ENCODE assay signal across 8 mouse cellular contexts in the genomic region with DNA sequence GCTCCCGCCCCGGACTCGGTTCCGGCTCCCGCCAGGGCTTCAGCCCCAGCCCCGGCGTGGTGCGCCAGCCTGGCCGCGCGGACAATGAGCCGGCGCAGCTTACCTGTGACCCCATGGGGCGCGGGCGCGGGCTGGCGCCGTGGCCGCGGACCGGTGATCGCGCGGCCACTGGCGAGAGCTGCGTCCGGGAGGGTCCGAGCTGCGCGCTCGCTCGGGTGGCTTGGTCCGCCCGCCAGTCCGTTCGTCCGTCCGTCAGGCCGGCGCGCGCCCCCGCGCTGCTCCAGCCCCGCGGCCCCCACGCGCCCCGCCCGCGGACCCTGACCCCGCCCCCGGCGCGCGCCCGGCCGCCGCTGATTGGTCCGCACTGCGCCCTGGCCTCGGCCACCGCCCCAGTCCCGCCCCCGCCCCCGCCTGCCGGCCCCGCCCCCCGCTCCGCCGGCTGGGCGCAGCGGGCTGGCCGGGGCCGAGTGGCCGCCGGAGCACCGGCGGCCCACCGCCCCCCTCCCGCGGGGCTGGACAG. TPM values are rescaled to one million over a fixed set of nuclear protein-coding genes. Genes with fewer than 3 reads are reported as not detected.
DNase-seq lines count a peak whose midpoint lies in the region; ATAC-seq and TF ChIP-seq lines count a peak whose summit lies in the region.

Gene Zbtb46 (minus strand): TSS at position 274 of the 520 bp plus-strand sequence.

- TF ChIP-seq CTCF in G1E (IDR thresholded peaks at IDR 0.05; ENCODE audit: low read depth, low read length): no peak
- TF ChIP-seq CTCF in cerebellum, adult 2 months (IDR thresholded peaks at IDR 0.05; ENCODE audit: borderline replicate concordance, insufficient read depth, low read depth, low read length): no peak
- no peak for TF ChIP-seq CTCF in forebrain, postnatal 0 days (IDR thresholded peaks at IDR 0.05; ENCODE audit: low read depth)

- H3K4me1 ChIP-seq in G1E (ENCODE audit: insufficient read depth, low read depth, low read length): peaks cover 22% of the 10 kb centered on the region
- peaks cover 45% of the 10 kb centered on the region for H3K4me1 ChIP-seq in cerebellum, adult 2 months (ENCODE audit: control insufficient read depth, insufficient read depth, low read length)
- no peaks in the 10 kb centered on the region for H3K4me1 ChIP-seq in forebrain, postnatal 0 days (ENCODE audit: insufficient read depth)
- no peaks in the 10 kb centered on the region for H3K4me1 ChIP-seq in hindbrain, embryonic 11.5 days (replicated peaks; ENCODE audit: control insufficient read depth, insufficient read depth, low read length)

- H3K27me3 ChIP-seq in G1E (ENCODE audit: insufficient read depth, low read length): peaks cover 79% of the 10 kb centered on the region
- no peaks in the 10 kb centered on the region for H3K27me3 ChIP-seq in cerebellum, adult 2 months (ENCODE audit: control insufficient read depth, insufficient read depth, low read length)
- 0 out of 2 replicates have a peak, but pooled peaks cover 2% of the 10 kb centered on the region for H3K27me3 ChIP-seq in forebrain, postnatal 0 days (ENCODE audit: insufficient read depth, low read length)
- no peaks in the 10 kb centered on the region for H3K27me3 ChIP-seq in hindbrain, embryonic 11.5 days (ENCODE audit: control insufficient read depth, insufficient read depth, low read length)

- peak within 1 kb of the TSS; percentile 98 for H3K4me2 ChIP-seq in forebrain, postnatal 0 days (ENCODE audit: low read depth)
- H3K4me2 ChIP-seq in hindbrain, embryonic 11.5 days (replicated peaks; ENCODE audit: low read depth, low read length): peak within 1 kb of the TSS; percentile 99

- no peaks in the 10 kb centered on the region for H3K36me3 ChIP-seq in G1E (replicated peaks)
- H3K36me3 ChIP-seq in forebrain, postnatal 0 days (ENCODE audit: insufficient read depth): no peaks in the 10 kb centered on the region
- H3K36me3 ChIP-seq in hindbrain, embryonic 11.5 days (ENCODE audit: control insufficient read depth, insufficient read depth, low read length): no peaks in the 10 kb centered on the region

- H3K4me3 ChIP-seq in G1E (ENCODE audit: low read depth, low read length): peak within 1 kb of the TSS; percentile 78
- H3K4me3 ChIP-seq in cerebellum, adult 2 months (replicated peaks; ENCODE audit: insufficient read depth, low read depth, low read length): peak within 1 kb of the TSS; percentile 66
- H3K4me3 ChIP-seq in forebrain, postnatal 0 days (ENCODE audit: low read depth, low read length): peak within 1 kb of the TSS; percentile 85
- peak within 1 kb of the TSS; percentile 99 for H3K4me3 ChIP-seq in hindbrain, embryonic 11.5 days (ENCODE audit: low read depth, low read length)

- peak; percentile 55 for TF ChIP-seq POLR2A in cerebellum, adult 2 months (IDR thresholded peaks at IDR 0.05; ENCODE audit: borderline replicate concordance, insufficient read depth, low read length)

- DNase-seq in G1E (ENCODE audit: low spot score): peak; percentile 88
- DNase-seq in cerebellum, adult 2 months: peak; percentile 89
- DNase-seq in forebrain, postnatal 0 days: peak; percentile 69
- peak; percentile 89 for DNase-seq in hindbrain, embryonic 11.5 days (ENCODE audit: low spot score)
- peak; percentile 43 to 62 for DNase-seq in layer of hippocampus, postnatal 25 days (ENCODE audit: extremely low spot score in 1 of 2, low spot score in 1 of 2)
- DNase-seq in lung, postnatal 25 days (ENCODE audit: low spot score): peak; percentile 86
- DNase-seq in retina, embryonic 14.5 days (ENCODE audit: low spot score): peak; percentile 83
- peak; percentile 67 to 68 for DNase-seq in thymus, postnatal 36 days

- WGBS in cerebellum, adult 2 months: 1% methylated on average over 52 of the region's 83 CpGs
- under 1% methylated on average over 70 of the region's 83 CpGs for WGBS in forebrain, postnatal 0 days
- 2% methylated on average over 37 of the region's 83 CpGs for WGBS in hindbrain, embryonic 11.5 days

- peak within 1 kb of the TSS; percentile 62 for H3K27ac ChIP-seq in cerebellum, adult 2 months (ENCODE audit: insufficient read depth, low read length)
- no peak within 1 kb of the TSS for H3K27ac ChIP-seq in forebrain, postnatal 0 days (ENCODE audit: low read depth, low read length)
- H3K27ac ChIP-seq in hindbrain, embryonic 11.5 days (ENCODE audit: low read depth, low read length): peak within 1 kb of the TSS; percentile 85

- no peaks in the 10 kb centered on the region for H3K9me3 ChIP-seq in G1E (replicated peaks)
- H3K9me3 ChIP-seq in forebrain, postnatal 0 days (ENCODE audit: low read length): no peaks in the 10 kb centered on the region
- no peaks in the 10 kb centered on the region for H3K9me3 ChIP-seq in hindbrain, embryonic 11.5 days (ENCODE audit: control insufficient read depth, low read length)

- peak within 1 kb of the TSS; percentile 69 for H3K9ac ChIP-seq in forebrain, postnatal 0 days
- H3K9ac ChIP-seq in hindbrain, embryonic 11.5 days (ENCODE audit: low read depth, low read length): peak within 1 kb of the TSS; percentile 84

- ATAC-seq in G1E (ENCODE audit: extremely low read depth, insufficient number of reproducible peaks, low FRiP score, poor library complexity, severe bottlenecking): peak; percentile 65
- peak; percentile 77 for ATAC-seq in forebrain, postnatal 0 days
- peak; percentile 95 for ATAC-seq in hindbrain, embryonic 11.5 days (ENCODE audit: low FRiP score)

RNA-seq across cellular contexts. Expression of gene Zbtb46, which starts in this region (rescaled TPM):
- total RNA-seq in G1E (2014; fragmentation: Nextera tagmentation) (not detected in 2 replicates), G1E (2017) (0.23 and 0.66 TPM in 2 replicates)
- polyA plus RNA-seq in G1E (2012): 0.04 TPM in 1 of 2 replicates, not detected in the other
- 31.9 and 34.6 TPM in 2 replicates for polyA plus RNA-seq in cerebellum, adult 2 months (2012; rRNA removed)
- 11.7 and 17.7 TPM in 2 replicates for total RNA-seq in forebrain, postnatal 0 days (2014; rRNA removed)
- 8.2 and 11.0 TPM in 2 replicates for polyA plus RNA-seq in forebrain, postnatal 0 days (2015; fragmentation: Nextera tagmentation; extraction: Ambion mirVana)
- polyA plus RNA-seq in hindbrain, embryonic 11.5 days (2014; fragmentation: Nextera tagmentation; extraction: Ambion mirVana): 15.6 and 17.2 TPM in 2 replicates
- 1 to 10 TPM; 6.7 to 7.3 TPM for total RNA-seq in layer of hippocampus, postnatal 25 days (2021)

Comparison
In these comparisons a context has a peak if more than half of its experiments do, and no peak if none do; other contexts are left out.
1. Peak in DNase-seq, ATAC-seq and H3K4me3 ChIP-seq in G1E; RNA of the gene not detected or under 1 TPM.